Mouse (Mus musculus) liver, embryonic 14.5 days (tissue): ENCODE results near the gene Tspan13. TPM values are rescaled to one million over a fixed set of nuclear protein-coding genes. Genes with fewer than 3 reads are reported as not detected.

Experiments
- ATAC-seq: fragments of 200-750 bp; cut with Nextera tagmentation; 2 replicates; pipeline ENCODE4 v1.8.0; 2017; ENCODE audit warnings: moderate number of reproducible peaks, mild to moderate bottlenecking, moderate library complexity; ENCODE audit not compliant: insufficient read depth
- DNase-seq, 3 experiments: peaks; one replicate each; pipeline ENCODE4 v3.0.0-alpha.2; 2012 to 2013; ENCODE audit warnings: low read depth in 3 of 3, low spot score in 3 of 3
- H3K27ac ChIP-seq: fragments of 300-500 bp; sonication (generic); 2 replicates; pipeline ENCODE4 v1.5.1; 2014; ENCODE audit warnings: moderate library complexity, mild to moderate bottlenecking, control low read depth, inconsistent platforms
- H3K27me3 ChIP-seq: fragments of 300-500 bp; sonication (generic); 2 replicates; pipeline ENCODE4 v1.6.1; 2014; ENCODE audit warnings: mild to moderate bottlenecking, low read length, moderate library complexity; ENCODE audit not compliant: control insufficient read depth, insufficient read depth
- H3K36me3 ChIP-seq: fragments of 300-500 bp; sonication (generic); replicated peaks from 2 replicates; pipeline ENCODE4 v1.6.1; 2014; ENCODE audit warnings: low read depth; ENCODE audit not compliant: control insufficient read depth, insufficient read depth
- H3K4me1 ChIP-seq, 2 experiments: fragments of 200-500 bp in 1 of 2; fragments of 300-500 bp in 1 of 2; sonication (generic) in 1 of 2; replicated peaks; 2 replicates each; pipeline ENCODE4 v1.6.1; 2012 to 2014; ENCODE audit warnings: antibody characterized with exemption in 1 of 2, inconsistent platforms in 1 of 2, low read length in 1 of 2; ENCODE audit not compliant: control insufficient read depth in 2 of 2, insufficient read depth in 2 of 2
- H3K4me2 ChIP-seq: fragments of 300-500 bp; sonication (generic); 2 replicates; pipeline ENCODE4 v1.6.1; 2014; ENCODE audit warnings: low read depth, mild to moderate bottlenecking, control low read depth, moderate library complexity
- H3K4me3 ChIP-seq, 2 experiments: fragments of 200-500 bp in 1 of 2; fragments of 300-500 bp in 1 of 2; sonication (generic) in 1 of 2; 2 replicates each; pipeline ENCODE4 v1.5.1; 2012 to 2014; ENCODE audit warnings: low read depth in 2 of 2, low read length in 2 of 2, mild to moderate bottlenecking in 2 of 2, control low read depth in 1 of 2, inconsistent platforms in 1 of 2, moderate library complexity in 1 of 2; ENCODE audit not compliant: insufficient read depth in 1 of 2
- H3K9ac ChIP-seq: fragments of 300-500 bp; sonication (generic); replicated peaks from 2 replicates; pipeline ENCODE4 v1.6.1; 2014; ENCODE audit warnings: mild to moderate bottlenecking, control low read depth, moderate library complexity
- H3K9me3 ChIP-seq: fragments of 300-500 bp; sonication (generic); 2 replicates; pipeline ENCODE4 v1.6.1; 2016; ENCODE audit warnings: low read length, mixed read lengths; ENCODE audit not compliant: control insufficient read depth
- CTCF ChIP-seq: IDR thresholded peaks from 2 replicates; pipeline ENCODE4 v1.5.1; 2016; ENCODE audit warnings: antibody characterized with exemption, low read depth, control low read depth
- EP300 ChIP-seq: IDR thresholded peaks from 2 replicates; pipeline ENCODE4 v1.6.1; 2016; ENCODE audit warnings: antibody characterized with exemption, low read depth
- WGBS: fragments of 180-500 bp; shearing (Covaris S2); extraction: QIAGEN DNeasy Blood & Tissue Kit; methylation state at CpG from one replicate; pipeline ENCODE4 v1.1.7; 2014; ENCODE audit not compliant: insufficient replicate concordance; 5-methylcytosine and 5-hydroxymethylcytosine counted together
- polyA plus RNA-seq, 2 experiments: library from polyadenylated mRNA; depleted of rRNA in 1 of 2; stranded (reverse) in 1 of 2; unstranded in 1 of 2; fragments of >200 nt; fragmentation: Nextera tagmentation in 1 of 2; extraction: Ambion mirVana in 1 of 2; gene quantifications; 2 replicates each; pipeline versions ENCODE4 v1.2.1 to v1.2.3; 2012 to 2014

The Tspan13 gene
- polyA plus RNA-seq, 2 experiments = 9.3 to 15.5 TPM

- no peak for DNase-seq
- ATAC-seq = no peak
- TF ChIP-seq CTCF (no peak), EP300 (no peak)
Observed at GRCm38 (mm10) chr12:36078101-36078899, 36.0 kb upstream of the Tspan13 start.

DNA sequence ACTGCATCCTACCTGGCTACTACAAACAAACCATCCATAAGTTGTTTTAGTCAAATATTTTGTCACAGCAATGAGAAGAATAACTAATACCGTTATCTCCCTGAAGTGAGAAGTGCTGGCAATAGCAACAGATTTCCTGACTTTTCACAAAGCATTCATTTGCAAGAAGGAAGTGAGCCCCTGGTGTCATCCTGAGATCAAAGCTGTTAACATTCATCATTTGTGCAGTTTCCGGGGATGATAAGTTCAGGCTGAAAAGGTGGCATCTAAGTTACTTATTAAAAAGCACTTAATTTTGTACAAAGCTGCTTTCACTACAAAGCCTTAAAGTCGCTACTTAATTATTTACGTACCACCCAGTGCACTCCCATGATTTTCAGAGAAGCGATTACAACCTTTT lies 30.6 kb upstream of the Tspan13 start:
- Histone ChIP-seq H3K9ac (no peak overlapping the region), H3K27ac (no peak overlapping the region), H3K4me1 (no peaks in the 10 kb centered on the region; a peak in 1 of 4 replicates), H3K36me3 (no peaks in the 10 kb centered on the region), H3K9me3 (no peaks in the 10 kb centered on the region), H3K4me2 (no peak overlapping the region), H3K27me3 (no peaks in the 10 kb centered on the region), H3K4me3 (no peak overlapping the region)
- TF ChIP-seq CTCF = no peak
- TF ChIP-seq EP300 = no peak
- WGBS = 23% methylated on average over 5 of the region's 5 CpGs
- ATAC-seq = no peak
- no peak for DNase-seq

More at GRCm38 (mm10) chr12:36078101-36078899, 36.0 kb upstream of the Tspan13 start:
- Histone ChIP-seq H3K4me3 (no peak overlapping the region), H3K9me3 (no peaks in the 10 kb centered on the region), H3K4me1 (no peaks in the 10 kb centered on the region), H3K9ac (no peak overlapping the region), H3K27me3 (no peaks in the 10 kb centered on the region), H3K4me2 (no peak overlapping the region), H3K36me3 (no peaks in the 10 kb centered on the region), H3K27ac (no peak overlapping the region)
- WGBS = 54% methylated on average over 4 of the region's 4 CpGs

GRCm38 (mm10) chr12:36070231-36070630 lies 27.9 kb upstream of the Tspan13 start:
- TF ChIP-seq EP300 (no peak), CTCF (no peak)
- H3K27me3 ChIP-seq = no peaks in the 10 kb centered on the region
- 70% methylated on average over 4 of the region's 4 CpGs for WGBS
- no peaks in the 10 kb centered on the region for H3K9me3 ChIP-seq
- H3K36me3 ChIP-seq = no peaks in the 10 kb centered on the region
- DNase-seq (no peak), ATAC-seq (no peak)
- H3K4me1 ChIP-seq = no peaks in the 10 kb centered on the region; a peak in 1 of 4 replicates
- no peak overlapping the region for H3K4me2 ChIP-seq
- no peak overlapping the region for H3K9ac ChIP-seq
- no peak overlapping the region for H3K4me3 ChIP-seq
- H3K27ac ChIP-seq = no peak overlapping the region

DNA sequence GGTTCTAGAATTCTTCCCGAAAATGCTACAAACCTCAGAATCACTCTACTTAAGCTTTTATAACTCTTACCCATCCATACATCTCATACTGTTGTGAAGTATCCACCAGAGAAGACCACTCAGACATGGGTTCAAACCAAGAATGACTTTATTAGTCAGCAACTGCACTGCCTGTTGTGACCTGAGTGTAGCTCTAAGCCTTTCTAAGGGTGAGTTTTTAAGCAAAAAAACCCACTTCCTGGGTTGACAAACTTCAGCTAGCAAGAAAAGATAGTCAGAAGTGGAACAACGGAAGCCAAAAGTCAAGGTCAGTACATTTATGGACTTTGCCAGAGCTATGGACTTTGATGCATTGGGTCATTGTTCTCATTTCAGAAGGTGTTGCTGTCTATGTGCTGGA lies 25.2 kb upstream of the Tspan13 start:
- Histone ChIP-seq H3K27me3 (no peaks in the 10 kb centered on the region), H3K9ac (no peak overlapping the region), H3K4me1 (no peaks in the 10 kb centered on the region; a peak in 1 of 4 replicates), H3K27ac (no peak overlapping the region), H3K9me3 (no peaks in the 10 kb centered on the region), H3K4me3 (no peak overlapping the region), H3K4me2 (no peak overlapping the region), H3K36me3 (no peaks in the 10 kb centered on the region)
- WGBS = 63% methylated on average over 2 of the region's 2 CpGs
- TF ChIP-seq CTCF = no peak
- no peak for TF ChIP-seq EP300
- ATAC-seq (no peak), DNase-seq (no peak)

DNA sequence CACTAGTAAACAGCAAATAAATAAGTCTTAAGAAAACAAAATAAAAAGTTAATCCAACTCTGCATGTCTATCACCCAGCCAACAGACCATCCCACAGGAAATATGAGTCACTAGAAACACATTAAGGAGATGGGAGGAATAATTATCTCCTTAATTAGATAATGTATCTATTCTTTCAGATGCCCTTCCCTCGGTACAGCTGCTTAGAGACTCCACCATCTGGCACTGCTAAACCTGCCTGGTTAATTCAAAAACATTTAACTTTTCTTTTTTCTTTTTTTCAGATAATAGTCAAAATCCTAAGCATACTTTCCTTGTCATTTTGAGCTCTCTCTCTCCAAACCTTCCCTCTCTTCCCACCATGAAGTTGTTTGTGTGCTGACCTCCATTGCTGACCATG lies 23.6 kb upstream of the Tspan13 start:
- no peak overlapping the region for H3K27ac ChIP-seq
- H3K27me3 ChIP-seq = no peaks in the 10 kb centered on the region
- DNase-seq (no peak), ATAC-seq (no peak)
- no peak for TF ChIP-seq CTCF
- no peak for TF ChIP-seq EP300
- H3K9ac ChIP-seq = no peak overlapping the region
- no peak overlapping the region for H3K4me3 ChIP-seq
- no peaks in the 10 kb centered on the region for H3K9me3 ChIP-seq
- H3K4me1 ChIP-seq = no peaks in the 10 kb centered on the region; a peak in 1 of 4 replicates
- H3K4me2 ChIP-seq = no peak overlapping the region
- 48% methylated on average over 1 of the region's 1 CpGs for WGBS
- H3K36me3 ChIP-seq = no peaks in the 10 kb centered on the region
